Mouse (Mus musculus): ENCODE measurements around the gene Chaf1b. TPM values are rescaled to one million over a fixed set of nuclear protein-coding genes. Genes with fewer than 3 reads are reported as not detected.
A peak's percentile ranks its signal among the peaks of the same experiment; 100 is the strongest.

Chaf1b gene
- polyA plus RNA-seq, 1 experiment from 2014 or later = 81.4 TPM

DNA sequence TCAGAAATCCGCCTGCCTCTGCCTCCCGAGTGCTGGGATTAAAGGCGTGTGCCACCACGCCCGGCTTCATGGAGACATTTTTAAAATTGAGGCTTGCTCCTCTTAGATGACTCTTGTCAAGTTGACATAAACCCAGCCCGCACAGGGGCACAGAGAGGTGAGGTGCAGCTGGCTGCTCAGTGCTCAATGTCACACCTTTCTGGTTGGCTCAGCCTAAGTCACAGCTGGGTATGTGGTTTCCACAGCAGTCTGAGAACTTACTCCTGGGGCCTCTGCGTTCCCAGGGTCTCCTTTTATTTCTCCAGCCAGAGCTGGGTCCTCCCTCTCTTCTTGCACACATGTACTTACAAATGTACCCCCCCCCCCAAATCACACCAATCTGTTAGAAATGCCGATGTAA lies 24.5 kb downstream of the Chaf1b start:
- WGBS = 92% methylated on average over 8 of the region's 8 CpGs
- no peak for ATAC-seq (replicated peaks; ENCODE audit: low FRiP score, low TSS enrichment, low read depth)
- Histone ChIP-seq H3K36me3 (ENCODE audit: control insufficient read depth, insufficient read depth, low read length) (peaks cover 11% of the 10 kb centered on the region), H3K4me3 (ENCODE audit: low read depth, low read length) (no peak overlapping the region), H3K27ac (ENCODE audit: low read depth) (no peak overlapping the region), H3K4me2 (ENCODE audit: low read length) (no peak overlapping the region), H3K9me3 (ENCODE audit: control insufficient read depth, low read length) (no peaks in the 10 kb centered on the region), H3K9ac (ENCODE audit: low read length) (no peak overlapping the region), H3K27me3 (replicated peaks; ENCODE audit: control insufficient read depth, insufficient read depth, low read length) (no peaks in the 10 kb centered on the region), H3K4me1 (replicated peaks; ENCODE audit: control insufficient read depth, insufficient read depth, low read length) (peaks cover 8% of the 10 kb centered on the region; the same call in 1 of the 2 replicates)
- DNase-seq (ENCODE audit: low spot score) = no peak

DNA sequence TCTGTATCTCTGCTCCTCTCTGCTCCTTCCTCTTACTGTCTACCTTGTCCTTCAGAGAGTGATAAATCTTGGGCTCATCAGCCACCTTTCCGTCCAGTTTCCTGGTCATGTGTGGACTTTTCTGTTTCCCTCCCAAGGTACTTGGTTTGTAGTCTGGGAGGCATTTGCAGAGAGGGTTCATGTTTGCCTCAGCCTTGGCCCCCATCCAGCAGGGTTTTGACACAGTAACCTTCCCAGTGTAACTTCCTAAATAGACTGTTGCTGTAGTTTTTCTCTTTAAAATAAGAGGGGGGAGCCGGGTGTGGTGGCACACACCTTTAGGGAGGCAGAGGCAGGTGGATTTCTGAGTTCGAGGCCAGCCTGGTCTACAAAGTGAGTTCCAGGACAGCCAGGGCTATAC lies 26.2 kb downstream of the Chaf1b start:
- Histone ChIP-seq H3K4me1 (replicated peaks; ENCODE audit: control insufficient read depth, insufficient read depth, low read length) (peaks cover 8% of the 10 kb centered on the region; the same call in 1 of the 2 replicates), H3K27me3 (replicated peaks; ENCODE audit: control insufficient read depth, insufficient read depth, low read length) (no peaks in the 10 kb centered on the region)
- 75% methylated on average over 3 of the region's 3 CpGs for WGBS

DNA sequence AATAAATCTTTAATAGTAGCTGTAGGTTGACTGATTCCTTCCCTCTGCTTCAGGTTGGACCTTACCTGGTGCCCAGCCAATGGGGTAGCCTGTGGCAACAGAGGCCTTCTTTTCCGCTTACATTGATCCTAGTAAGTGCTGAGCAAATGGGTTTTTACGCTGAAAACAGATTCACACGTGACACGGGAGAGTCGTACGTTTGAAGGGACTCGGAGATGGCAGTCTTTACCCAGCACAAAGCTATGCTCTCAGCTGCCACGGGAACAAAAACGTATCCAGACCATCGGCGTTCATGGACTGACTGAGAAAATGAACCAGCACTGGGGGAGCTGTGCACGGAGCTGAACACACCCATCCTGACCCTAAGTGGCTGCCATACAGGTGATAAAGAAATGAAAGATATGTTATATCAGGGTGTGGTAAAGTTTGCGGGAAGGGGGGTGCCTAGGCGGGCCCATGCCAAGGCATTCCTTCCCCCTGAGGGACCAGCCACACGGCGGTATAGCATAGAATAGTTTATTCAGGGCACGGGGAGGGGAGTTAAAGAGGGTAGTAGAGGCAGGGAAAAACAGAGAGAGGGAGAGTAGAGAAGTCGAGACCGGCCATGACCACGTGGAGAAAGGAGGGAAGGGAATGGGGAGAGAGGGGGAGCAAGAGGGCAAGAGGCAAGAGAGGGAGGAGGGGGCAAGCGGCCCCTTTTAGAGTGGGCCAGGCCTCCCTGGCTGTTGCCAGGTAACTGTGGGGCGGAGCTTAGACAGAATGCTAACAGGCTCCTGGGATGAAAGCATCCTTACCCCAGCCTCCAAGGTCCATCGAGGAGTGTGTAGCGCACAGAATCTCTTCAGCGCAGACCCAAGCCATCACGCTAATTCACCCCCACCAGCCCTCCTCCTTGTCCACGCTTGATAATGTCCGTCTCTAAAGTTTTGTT lies 27.3 kb downstream of the Chaf1b start:
- Histone ChIP-seq H3K36me3 (ENCODE audit: control insufficient read depth, insufficient read depth, low read length) (0 out of 2 replicates have a peak, but pooled peaks cover 3% of the 10 kb centered on the region), H3K27ac (ENCODE audit: low read depth) (no peak overlapping the region), H3K9me3 (ENCODE audit: control insufficient read depth, low read length) (no peaks in the 10 kb centered on the region), H3K4me3 (ENCODE audit: low read depth, low read length) (no peak overlapping the region), H3K4me2 (ENCODE audit: low read length) (no peak overlapping the region), H3K4me1 (replicated peaks; ENCODE audit: control insufficient read depth, insufficient read depth, low read length) (peaks cover 8% of the 10 kb centered on the region; the same call in 1 of the 2 replicates), H3K27me3 (replicated peaks; ENCODE audit: control insufficient read depth, insufficient read depth, low read length) (no peaks in the 10 kb centered on the region), H3K9ac (ENCODE audit: low read length) (no peak overlapping the region)
- WGBS = 62% methylated on average over 28 of the region's 28 CpGs
- ATAC-seq (replicated peaks; ENCODE audit: low FRiP score, low TSS enrichment, low read depth) = peak; percentile 29; the same call in 1 of the 2 replicates
- no peak for DNase-seq (ENCODE audit: low spot score)

More for the DNA sequence above, 26.2 kb downstream of the Chaf1b start:
- no peak overlapping the region for H3K9ac ChIP-seq (ENCODE audit: low read length)
- no peak overlapping the region for H3K4me3 ChIP-seq (ENCODE audit: low read depth, low read length)
- ATAC-seq (replicated peaks; ENCODE audit: low FRiP score, low TSS enrichment, low read depth) = no peak
- no peaks in the 10 kb centered on the region for H3K9me3 ChIP-seq (ENCODE audit: control insufficient read depth, low read length)
- H3K27ac ChIP-seq (ENCODE audit: low read depth) = no peak overlapping the region
- no peak for DNase-seq (ENCODE audit: low spot score)
- peaks cover 7% of the 10 kb centered on the region for H3K36me3 ChIP-seq (ENCODE audit: control insufficient read depth, insufficient read depth, low read length)
- no peak overlapping the region for H3K4me2 ChIP-seq (ENCODE audit: low read length)

DNA sequence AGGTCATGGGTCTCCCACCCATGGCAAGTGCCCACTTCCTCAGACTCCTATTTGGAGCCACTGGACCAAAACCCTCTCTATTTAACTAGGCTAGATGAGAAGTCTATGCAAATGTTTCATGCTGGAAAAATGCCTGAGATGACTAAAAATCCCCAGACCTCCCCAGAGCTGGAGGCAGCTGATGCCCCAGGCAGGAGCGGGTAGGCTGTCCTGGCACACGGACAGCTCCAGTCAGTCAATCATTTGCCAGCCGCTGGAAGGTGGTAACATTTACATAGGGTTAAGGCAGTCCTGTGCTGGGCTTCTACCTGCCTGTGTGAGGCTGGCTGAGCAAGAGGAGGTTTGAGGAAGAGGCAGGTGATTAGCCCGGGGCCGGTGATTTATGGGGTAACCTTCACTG lies 28.5 kb downstream of the Chaf1b start:
- no peaks in the 10 kb centered on the region for H3K36me3 ChIP-seq (ENCODE audit: control insufficient read depth, insufficient read depth, low read length)
- ATAC-seq (replicated peaks; ENCODE audit: low FRiP score, low TSS enrichment, low read depth) = no peak
- no peak for DNase-seq (ENCODE audit: low spot score)

DNA sequence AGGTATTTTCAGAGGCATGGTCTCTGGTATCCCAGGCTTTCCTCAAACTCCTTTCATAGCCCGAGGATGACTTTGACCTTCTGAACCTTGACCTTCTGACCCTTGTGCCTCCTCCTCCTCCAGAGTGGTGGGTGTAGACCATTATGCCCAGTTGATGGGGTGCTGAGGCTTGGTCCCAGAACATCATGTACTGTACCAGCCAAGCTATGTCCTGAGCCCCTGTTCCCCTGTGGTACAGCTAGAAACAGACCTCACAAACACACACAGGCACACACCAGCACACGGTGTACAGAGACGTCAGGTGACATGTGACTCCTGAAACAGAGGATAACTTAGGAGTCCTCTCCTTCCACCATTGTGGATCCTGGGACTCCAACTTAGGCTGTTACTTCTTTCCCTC lies 29.1 kb downstream of the Chaf1b start:
- Histone ChIP-seq H3K4me2 (ENCODE audit: low read length) (no peak overlapping the region), H3K4me3 (ENCODE audit: low read depth, low read length) (no peak overlapping the region), H3K9ac (ENCODE audit: low read length) (no peak overlapping the region), H3K4me1 (replicated peaks; ENCODE audit: control insufficient read depth, insufficient read depth, low read length) (peaks cover 9% of the 10 kb centered on the region; the same call in 1 of the 2 replicates), H3K9me3 (ENCODE audit: control insufficient read depth, low read length) (no peaks in the 10 kb centered on the region), H3K36me3 (ENCODE audit: control insufficient read depth, insufficient read depth, low read length) (no peaks in the 10 kb centered on the region), H3K27me3 (replicated peaks; ENCODE audit: control insufficient read depth, insufficient read depth, low read length) (no peaks in the 10 kb centered on the region), H3K27ac (ENCODE audit: low read depth) (no peak overlapping the region)
- 53% methylated on average over 3 of the region's 3 CpGs for WGBS
- DNase-seq (ENCODE audit: low spot score) = no peak
- no peak for ATAC-seq (replicated peaks; ENCODE audit: low FRiP score, low TSS enrichment, low read depth)

More for the DNA sequence above, 28.5 kb downstream of the Chaf1b start:
- Histone ChIP-seq H3K9me3 (ENCODE audit: control insufficient read depth, low read length) (no peaks in the 10 kb centered on the region), H3K9ac (ENCODE audit: low read length) (no peak overlapping the region), H3K4me3 (ENCODE audit: low read depth, low read length) (no peak overlapping the region), H3K27me3 (replicated peaks; ENCODE audit: control insufficient read depth, insufficient read depth, low read length) (no peaks in the 10 kb centered on the region), H3K4me1 (replicated peaks; ENCODE audit: control insufficient read depth, insufficient read depth, low read length) (peaks cover 8% of the 10 kb centered on the region; the same call in 1 of the 2 replicates), H3K4me2 (ENCODE audit: low read length) (no peak overlapping the region), H3K27ac (ENCODE audit: low read depth) (no peak overlapping the region)
- WGBS = 34% methylated on average over 5 of the region's 5 CpGs

DNA sequence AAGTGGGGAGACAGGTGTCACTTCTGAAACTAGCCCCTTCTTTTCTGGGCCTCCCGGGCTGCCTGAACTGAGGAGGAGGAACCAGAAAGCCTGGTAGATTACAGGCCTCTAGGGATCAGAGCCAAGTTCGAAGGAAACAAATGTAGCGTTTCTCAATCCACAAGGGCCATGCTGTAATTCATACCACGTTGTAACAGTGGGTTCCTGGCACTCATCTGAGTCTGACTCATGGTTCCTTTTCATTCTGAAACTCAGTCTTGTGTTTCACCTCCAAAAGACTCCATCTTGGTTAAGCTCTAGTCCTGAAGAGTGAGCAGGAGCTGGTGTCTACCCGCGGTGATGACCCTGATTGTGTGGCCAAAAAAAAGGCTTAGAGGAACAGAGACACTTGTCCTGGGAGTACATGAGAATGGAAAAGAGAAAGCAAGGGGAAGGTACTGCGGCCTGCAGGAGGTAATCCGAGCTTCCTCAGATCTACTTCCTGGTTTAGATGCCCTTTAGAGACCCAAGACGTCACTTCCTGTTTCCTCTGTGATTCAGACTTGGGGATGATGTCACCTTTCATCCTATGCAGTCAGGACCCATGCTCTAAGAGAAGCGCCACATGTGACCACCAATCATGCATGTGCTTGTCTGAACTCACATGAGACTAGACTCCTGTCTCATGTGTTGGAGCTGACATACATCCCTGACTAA lies 30.3 kb downstream of the Chaf1b start:
- 75% methylated on average over 10 of the region's 10 CpGs for WGBS
- DNase-seq (ENCODE audit: low spot score) (no peak), ATAC-seq (replicated peaks; ENCODE audit: low FRiP score, low TSS enrichment, low read depth) (no peak)
- no peaks in the 10 kb centered on the region for H3K36me3 ChIP-seq (ENCODE audit: control insufficient read depth, insufficient read depth, low read length)
- no peak overlapping the region for H3K9ac ChIP-seq (ENCODE audit: low read length)
- no peak overlapping the region for H3K4me3 ChIP-seq (ENCODE audit: low read depth, low read length)
- H3K4me2 ChIP-seq (ENCODE audit: low read length) = no peak overlapping the region
- H3K4me1 ChIP-seq (replicated peaks; ENCODE audit: control insufficient read depth, insufficient read depth, low read length) = peaks cover 11% of the 10 kb centered on the region; the same call in 1 of the 2 replicates
- no peak overlapping the region for H3K27ac ChIP-seq (ENCODE audit: low read depth)
- H3K9me3 ChIP-seq (ENCODE audit: control insufficient read depth, low read length) = no peaks in the 10 kb centered on the region
- H3K27me3 ChIP-seq (replicated peaks; ENCODE audit: control insufficient read depth, insufficient read depth, low read length) = no peaks in the 10 kb centered on the region

DNA sequence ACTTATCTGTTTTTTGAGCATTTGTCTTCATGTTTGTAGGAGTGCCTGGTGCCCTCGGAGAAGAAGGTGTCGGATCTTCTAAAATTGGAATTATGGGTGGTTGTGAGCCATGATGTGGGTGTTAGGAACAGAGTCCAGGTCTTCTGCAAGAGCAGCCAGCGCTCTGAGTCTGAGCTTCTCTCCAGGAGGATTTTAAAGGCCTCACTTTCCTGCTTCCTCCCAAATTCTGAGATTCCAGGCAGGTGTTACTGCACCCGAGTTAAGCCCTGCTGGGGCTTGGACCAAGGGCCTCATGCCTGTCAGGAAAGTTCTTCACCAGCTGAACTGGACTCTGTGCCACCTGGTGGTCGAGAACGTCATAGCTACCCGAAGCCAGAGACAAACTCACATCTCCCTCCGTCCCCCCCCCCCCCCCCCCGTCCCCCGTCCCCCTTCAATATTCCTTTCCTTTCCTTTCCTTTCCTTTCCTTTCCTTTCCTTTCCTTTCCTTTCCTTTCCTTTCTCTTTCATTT lies 31.7 kb downstream of the Chaf1b start:
- no peak overlapping the region for H3K9ac ChIP-seq (ENCODE audit: low read length)
- whole genome bisulfite sequencing = 35% methylated on average over 8 of the region's 10 CpGs

More for the DNA sequence above, 31.7 kb downstream of the Chaf1b start:
- DNase-seq (ENCODE audit: low spot score) (no peak), ATAC-seq (replicated peaks; ENCODE audit: low FRiP score, low TSS enrichment, low read depth) (no peak)
- no peaks in the 10 kb centered on the region for H3K27me3 ChIP-seq (replicated peaks; ENCODE audit: control insufficient read depth, insufficient read depth, low read length)
- H3K4me1 ChIP-seq (replicated peaks; ENCODE audit: control insufficient read depth, insufficient read depth, low read length) = peaks cover 11% of the 10 kb centered on the region; the same call in 1 of the 2 replicates
- H3K9me3 ChIP-seq (ENCODE audit: control insufficient read depth, low read length) = no peaks in the 10 kb centered on the region
- no peak overlapping the region for H3K27ac ChIP-seq (ENCODE audit: low read depth)
- H3K4me3 ChIP-seq (ENCODE audit: low read depth, low read length) = no peak overlapping the region
- H3K4me2 ChIP-seq (ENCODE audit: low read length) = no peak overlapping the region
- no peaks in the 10 kb centered on the region for H3K36me3 ChIP-seq (ENCODE audit: control insufficient read depth, insufficient read depth, low read length)

Data from intestine, embryonic 14.5 days (tissue).